Mouse (Mus musculus) fat pad, adult 2 months (tissue): ENCODE measurements around the gene Atxn7l1.

Experiments
- DNase-seq: peaks from one replicate; pipeline ENCODE4 v3.0.0-alpha.2; 2011; ENCODE audit warnings: low read depth, low spot score; ENCODE audit errors: extremely low read depth

Atxn7l1 gene

GRCm38 (mm10) chr12:33358345-33358744 is 210.9 kb downstream of the Atxn7l1 start:
- DNase-seq, result no peak

- no peak for DNase-seq
These were observed 211.7 kb downstream of the Atxn7l1 start for GRCm38 (mm10) chr12:33359209-33359608.

- DNase-seq, result no peak
These were observed 212.5 kb downstream of the Atxn7l1 start for GRCm38 (mm10) chr12:33359878-33360482.

GRCm38 (mm10) chr12:33360729-33361128 is 213.2 kb downstream of the Atxn7l1 start:
- DNase-seq, result no peak

- no peak for DNase-seq
These were observed 217.0 kb downstream of the Atxn7l1 start for GRCm38 (mm10) chr12:33364511-33364910.

GRCm38 (mm10) chr12:33365133-33365532 is 217.6 kb downstream of the Atxn7l1 start:
- DNase-seq, result no peak

GRCm38 (mm10) chr12:33369555-33369954 is 222.1 kb downstream of the Atxn7l1 start:
- DNase-seq, result no peak

- peak; percentile 25 for DNase-seq
These were observed 232.3 kb downstream of the Atxn7l1 start for GRCm38 (mm10) chr12:33379624-33380445.

GRCm38 (mm10) chr12:33388842-33389241 is 241.3 kb downstream of the Atxn7l1 start:
- DNase-seq, result no peak

GRCm38 (mm10) chr12:33390844-33391560 is 243.5 kb downstream of the Atxn7l1 start:
- DNase-seq, result no peak

- no peak for DNase-seq
These were observed 247.5 kb downstream of the Atxn7l1 start, which contains the start of gene Efcab10 for GRCm38 (mm10) chr12:33394804-33395623. Efcab10 (plus strand) TSS chr12:33394854.

GRCm38 (mm10) chr12:33403265-33403693 is 255.8 kb downstream of the Atxn7l1 start:
- no peak for DNase-seq

GRCm38 (mm10) chr12:33404996-33405395 is 257.5 kb downstream of the Atxn7l1 start:
- DNase-seq, result no peak

- no peak for DNase-seq
These were observed 258.0 kb downstream of the Atxn7l1 start for GRCm38 (mm10) chr12:33405398-33406026.

GRCm38 (mm10) chr12:33411580-33412151 is 264.2 kb downstream of the Atxn7l1 start:
- DNase-seq, result no peak
